Mouse (Mus musculus) ES-Bruce4 (cell line): ENCODE data around the gene 0610030E20Rik. TPM values are rescaled to one million over a fixed set of nuclear protein-coding genes. Genes with fewer than 3 reads are reported as not detected.

Source experiments
- H3K27ac ChIP-seq: 2 replicates; pipeline ENCODE4 v1.5.1; 2012; ENCODE audit warnings: low read length, inconsistent platforms; ENCODE audit not compliant: insufficient read depth
- H3K27me3 ChIP-seq: 2 replicates; pipeline ENCODE4 v1.6.1; 2012; ENCODE audit warnings: mild to moderate bottlenecking, low read length, inconsistent platforms; ENCODE audit not compliant: control insufficient read depth, poor library complexity, insufficient read depth, severe bottlenecking
- H3K36me3 ChIP-seq: 2 replicates; pipeline ENCODE4 v1.6.1; 2012; ENCODE audit warnings: inconsistent platforms, mild to moderate bottlenecking, low read length, moderate library complexity; ENCODE audit not compliant: control insufficient read depth, poor library complexity, insufficient read depth, severe bottlenecking
- H3K4me1 ChIP-seq: one replicate; pipeline ENCODE4 v1.8.1; 2011; ENCODE audit warnings: low read length; ENCODE audit not compliant: control insufficient read depth, insufficient read depth
- H3K4me3 ChIP-seq: 2 replicates; pipeline ENCODE4 v1.5.1; 2011; ENCODE audit warnings: low read depth, mild to moderate bottlenecking, low read length
- H3K9ac ChIP-seq: 2 replicates; pipeline ENCODE4 v1.6.1; 2012; ENCODE audit warnings: low read depth, mild to moderate bottlenecking, inconsistent platforms; ENCODE audit not compliant: poor library complexity, severe bottlenecking
- H3K9me3 ChIP-seq: replicated peaks from 2 replicates; pipeline ENCODE4 v1.6.1; 2012; ENCODE audit warnings: mild to moderate bottlenecking, low read length, inconsistent platforms; ENCODE audit not compliant: control insufficient read depth, poor library complexity, insufficient read depth, severe bottlenecking
- CTCF ChIP-seq: IDR thresholded peaks from one replicate; pipeline ENCODE4 v1.8.1; 2011; ENCODE audit warnings: low read depth, low read length
- EP300 ChIP-seq: IDR thresholded peaks from 2 replicates; pipeline ENCODE4 v1.6.1; 2011; ENCODE audit warnings: low read depth, low read length; ENCODE audit not compliant: insufficient read depth
- POLR2A ChIP-seq: IDR thresholded peaks from one replicate; pipeline ENCODE4 v1.8.1; 2011; ENCODE audit warnings: low read length; ENCODE audit not compliant: insufficient read depth
- polyA plus RNA-seq: library from polyadenylated mRNA; stranded (reverse); fragments of >200 nt; gene quantifications from 2 replicates; pipeline ENCODE4 v1.2.4, GENCODE M21; 2011; ENCODE audit warnings: low read depth; ENCODE audit not compliant: missing spikeins, insufficient read depth, insufficient read length

The 0610030E20Rik gene
- polyA plus RNA-seq, 1 experiment: 18.4 TPM

GRCm38 (mm10) chr6:72386561-72386960 is 39.4 kb downstream of the 0610030E20Rik start:
- H3K27ac ChIP-seq: no peak overlapping the region
- no peaks in the 10 kb centered on the region for H3K27me3 ChIP-seq
- no peaks in the 10 kb centered on the region for H3K4me1 ChIP-seq
- H3K4me3 ChIP-seq: no peak overlapping the region
- H3K36me3 ChIP-seq: no peaks in the 10 kb centered on the region
- H3K9me3 ChIP-seq: no peaks in the 10 kb centered on the region
- no peak overlapping the region for H3K9ac ChIP-seq
- TF ChIP-seq POLR2A (no peak), EP300 (no peak), CTCF (no peak)

- Histone ChIP-seq H3K4me1 (no peaks in the 10 kb centered on the region), H3K27me3 (no peaks in the 10 kb centered on the region), H3K9ac (no peak overlapping the region), H3K27ac (no peak overlapping the region), H3K4me3 (no peak overlapping the region), H3K36me3 (no peaks in the 10 kb centered on the region), H3K9me3 (no peaks in the 10 kb centered on the region)
- no peak for TF ChIP-seq CTCF
- TF ChIP-seq EP300: no peak
- TF ChIP-seq POLR2A: no peak
Measured at GRCm38 (mm10) chr6:72387816-72388215, 40.7 kb downstream of the 0610030E20Rik start.

GRCm38 (mm10) chr6:72388266-72388665 is 41.1 kb downstream of the 0610030E20Rik start:
- Histone ChIP-seq H3K9me3 (no peaks in the 10 kb centered on the region), H3K27me3 (no peaks in the 10 kb centered on the region), H3K27ac (no peak overlapping the region), H3K9ac (no peak overlapping the region), H3K4me1 (no peaks in the 10 kb centered on the region), H3K4me3 (no peak overlapping the region), H3K36me3 (no peaks in the 10 kb centered on the region)
- TF ChIP-seq POLR2A (no peak), EP300 (no peak), CTCF (no peak)

DNA sequence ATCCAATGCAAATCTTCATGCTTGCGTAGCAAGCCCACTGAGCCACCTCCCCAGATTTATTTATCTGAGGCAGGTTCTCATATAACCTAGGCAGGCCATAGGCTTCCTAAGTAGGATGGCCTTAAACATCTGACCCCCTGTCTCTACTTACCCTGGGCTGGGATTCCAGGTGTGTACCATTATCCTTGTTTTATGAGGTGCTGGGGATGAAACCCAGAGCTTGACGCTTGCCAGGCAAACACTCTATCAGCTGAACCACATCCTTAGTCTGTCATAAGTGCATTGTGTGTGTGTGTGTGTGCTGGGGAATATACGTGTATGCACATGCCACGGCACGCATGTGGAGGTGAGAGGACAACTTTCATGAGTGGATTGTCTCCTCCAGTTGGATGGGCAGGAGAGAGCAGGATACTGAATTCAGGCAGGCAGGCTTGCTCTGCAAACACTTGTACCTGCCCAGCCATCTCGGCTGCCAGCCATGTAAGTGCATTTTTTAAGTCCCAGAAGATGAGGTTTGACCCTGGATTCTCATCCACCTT is 41.7 kb downstream of the 0610030E20Rik start:
- no peak overlapping the region for H3K27ac ChIP-seq
- no peak overlapping the region for H3K4me3 ChIP-seq
- TF ChIP-seq EP300 (no peak), POLR2A (no peak), CTCF (no peak)
- H3K27me3 ChIP-seq: no peaks in the 10 kb centered on the region
- no peak overlapping the region for H3K9ac ChIP-seq
- no peaks in the 10 kb centered on the region for H3K4me1 ChIP-seq
- no peaks in the 10 kb centered on the region for H3K36me3 ChIP-seq
- no peaks in the 10 kb centered on the region for H3K9me3 ChIP-seq

- TF ChIP-seq POLR2A (no peak), CTCF (no peak), EP300 (no peak)
- H3K4me1 ChIP-seq: no peaks in the 10 kb centered on the region
Measured at GRCm38 (mm10) chr6:72389471-72389940, 42.4 kb downstream of the 0610030E20Rik start.

DNA sequence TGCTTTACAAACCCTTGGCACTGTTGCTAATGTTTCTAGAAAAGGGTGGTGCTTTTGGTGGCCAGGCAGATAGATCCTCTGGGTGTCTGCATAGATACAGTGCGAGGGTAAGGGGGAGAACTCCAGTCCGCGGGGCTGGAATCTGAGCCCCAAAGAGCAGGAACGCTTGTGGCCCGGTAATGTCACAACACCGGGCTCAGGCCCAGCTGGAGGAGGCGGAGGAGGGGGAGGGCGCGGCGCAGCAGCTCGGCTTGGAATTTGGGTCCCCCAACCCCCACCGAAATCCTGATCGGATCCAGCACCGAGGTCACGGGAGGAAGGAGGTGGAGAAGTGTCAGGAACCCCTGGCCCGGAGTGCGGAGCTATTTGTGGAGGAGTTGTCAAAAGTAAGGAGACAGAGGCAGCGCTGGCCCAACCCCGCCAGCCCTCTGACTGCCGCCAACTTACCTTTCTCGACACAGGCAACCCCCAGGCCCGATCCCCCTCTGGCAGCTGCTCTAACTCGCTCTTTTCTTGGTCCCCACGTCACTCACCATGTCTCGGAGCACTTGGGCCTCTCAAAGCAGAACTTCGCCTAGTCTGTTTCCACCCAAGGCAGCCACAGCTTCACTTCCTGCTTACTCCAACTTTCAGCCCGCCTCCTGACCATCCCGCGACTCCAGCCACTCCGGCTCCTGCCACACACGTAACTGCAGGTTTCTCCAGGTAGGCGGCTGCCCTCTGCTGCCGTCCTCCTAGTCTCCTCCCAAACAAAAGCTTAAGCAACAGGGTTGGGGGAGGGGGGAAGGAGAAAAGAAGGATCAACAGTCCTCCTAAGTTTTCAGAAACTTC is 43.0 kb downstream of the 0610030E20Rik start, which contains the start of gene Vamp8:
TSS of gene Vamp8 (minus strand) at position 763 of the 831 bp plus-strand sequence.
- Histone ChIP-seq H3K36me3 (no peaks in the 10 kb centered on the region), H3K9ac (peak within 1 kb of the TSS; percentile 56), H3K4me3 (peak within 1 kb of the TSS; percentile 89), H3K4me1 (no peaks in the 10 kb centered on the region), H3K27me3 (no peaks in the 10 kb centered on the region), H3K9me3 (no peaks in the 10 kb centered on the region), H3K27ac (peak within 1 kb of the TSS; percentile 36; the same call in 1 of the 2 replicates)
- no peak for TF ChIP-seq POLR2A
- TF ChIP-seq EP300: 0 out of 2 replicates have a peak, but pooled peaks have one; percentile 32
- peak; percentile 35 for TF ChIP-seq CTCF

More at GRCm38 (mm10) chr6:72389471-72389940, 42.4 kb downstream of the 0610030E20Rik start:
- H3K9ac ChIP-seq: peak overlapping the region; percentile 56
- H3K36me3 ChIP-seq: no peaks in the 10 kb centered on the region
- H3K4me3 ChIP-seq: peak overlapping the region; percentile 89
- no peaks in the 10 kb centered on the region for H3K27me3 ChIP-seq
- H3K27ac ChIP-seq: no peak overlapping the region; the same call in 1 of the 2 replicates
- no peaks in the 10 kb centered on the region for H3K9me3 ChIP-seq
